Mouse (Mus musculus): ENCODE data around the gene Olah.
A peak's percentile ranks its signal among the peaks of the same experiment; 100 is the strongest.
"Not testable (repeated sequence)": the region's sequence is repeated elsewhere in the genome, so short reads cannot be mapped to it uniquely, and the experiment has no call there.

Gene Olah

DNA sequence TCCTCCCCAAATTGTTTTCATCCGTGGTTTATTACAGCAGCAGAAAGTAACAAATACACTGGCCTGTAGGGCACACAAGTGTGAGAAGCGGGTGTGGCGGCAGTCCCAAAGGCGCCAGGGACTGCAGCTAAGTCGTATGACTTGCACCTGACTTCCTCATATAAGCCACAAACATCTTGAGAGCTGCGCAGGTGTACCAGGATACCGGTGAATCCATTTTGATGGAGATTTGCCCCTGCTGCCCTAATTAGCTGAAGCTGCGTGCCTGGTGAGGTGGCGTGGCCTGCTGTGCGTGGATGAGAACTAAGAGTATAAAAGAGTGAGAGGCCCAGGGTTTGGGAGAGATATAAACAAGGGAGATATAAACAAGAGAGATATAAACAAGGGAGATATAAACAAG is at the start of gene Olah:
Olah (minus strand) TSS at position 101 of the 400 bp plus-strand sequence.
- not testable (repeated sequence) for DNase-seq

DNA sequence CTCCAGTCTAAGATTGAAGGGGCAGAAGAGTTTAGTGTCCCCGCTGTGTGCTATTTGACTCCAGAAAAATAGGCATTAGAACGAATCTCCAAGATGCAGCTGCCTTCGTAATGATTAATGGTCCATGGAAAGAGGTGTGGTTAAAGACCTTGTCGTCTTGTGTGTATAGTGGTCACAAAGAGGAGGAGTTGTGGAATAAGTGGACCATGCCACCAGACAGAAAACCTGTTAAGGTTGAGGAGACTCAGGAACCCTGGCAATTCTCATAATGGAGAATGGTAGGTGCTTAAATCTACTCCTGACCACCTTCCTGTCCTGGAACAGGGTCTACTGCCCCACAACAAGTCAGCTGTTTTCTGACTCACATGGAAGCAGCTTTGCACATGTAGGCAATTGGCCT is 49.0 kb upstream of the Olah start:
- DNase-seq = no peak

DNA sequence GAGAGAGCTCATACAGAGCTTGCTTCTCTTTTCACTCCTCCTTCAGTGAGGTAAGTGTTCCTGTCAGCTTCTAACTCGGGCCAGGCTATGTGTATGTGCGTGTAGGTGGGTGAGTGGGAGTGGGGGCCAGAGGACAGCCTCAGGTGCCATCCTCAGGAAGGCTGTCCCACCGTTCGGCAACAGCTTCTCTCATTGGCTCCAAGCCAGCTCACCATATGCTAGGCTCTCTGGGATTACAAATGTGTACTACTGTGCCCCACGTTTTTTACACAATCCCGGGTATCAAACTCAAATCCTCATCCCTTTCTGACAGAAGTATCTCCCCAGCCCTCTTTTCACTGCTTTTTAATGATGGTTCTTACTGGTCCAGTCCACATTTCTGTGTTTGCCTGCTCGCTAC is 47.2 kb upstream of the Olah start:
- no peak for DNase-seq

DNA sequence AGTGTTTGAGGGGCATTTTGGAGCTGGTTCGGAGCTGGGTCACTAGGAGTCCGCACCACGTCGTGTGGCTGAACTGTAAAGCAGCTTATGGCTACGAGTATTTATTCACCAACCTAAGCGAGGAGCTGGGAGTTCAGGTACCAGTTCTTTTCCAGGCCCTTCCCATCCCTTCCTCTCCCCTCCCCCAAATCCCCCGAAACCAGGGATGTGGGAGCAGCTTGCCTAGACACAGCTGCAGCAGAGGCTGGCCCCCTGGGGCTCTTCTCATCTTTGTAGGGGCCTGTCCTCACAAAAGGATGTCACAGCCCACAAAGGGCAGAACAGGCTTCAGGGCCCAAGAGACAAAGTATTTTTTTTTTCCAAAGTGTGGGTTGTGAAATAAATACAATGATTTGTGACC is 40.9 kb upstream of the Olah start:
- DNase-seq = no peak

DNA sequence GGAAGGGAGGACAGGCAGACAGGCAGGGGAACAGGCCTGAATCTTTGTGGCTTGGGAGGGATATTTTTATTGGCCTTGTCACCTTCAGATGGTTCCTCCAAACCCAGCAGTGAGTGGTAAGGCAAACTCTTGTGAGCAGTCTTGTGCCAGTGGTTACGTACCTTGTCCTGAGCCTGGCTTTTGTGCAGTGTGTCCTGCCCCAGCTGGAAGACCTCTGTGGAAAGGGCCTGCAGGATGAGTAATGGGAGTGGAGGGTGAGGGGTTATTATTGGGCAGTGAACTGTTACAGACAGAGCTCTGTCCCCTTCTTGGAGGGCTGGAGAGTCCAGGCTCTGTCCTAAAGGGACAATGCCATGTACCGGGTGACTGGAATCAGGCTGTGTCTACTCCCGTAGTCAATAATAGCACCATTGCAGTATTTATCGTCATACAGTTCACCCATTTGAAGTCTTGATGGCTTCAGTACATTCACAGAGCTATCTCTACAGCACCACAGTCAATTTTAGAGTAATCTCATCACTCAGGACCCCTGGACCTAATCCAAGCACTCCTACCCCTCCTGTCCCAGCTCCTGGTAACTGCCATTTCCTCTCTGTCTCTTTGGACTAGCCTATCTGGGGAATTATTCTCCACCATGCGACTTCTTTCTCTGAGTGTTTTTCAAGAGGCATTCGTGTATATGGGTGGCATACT is 38.5 kb upstream of the Olah start:
- no peak for DNase-seq

DNA sequence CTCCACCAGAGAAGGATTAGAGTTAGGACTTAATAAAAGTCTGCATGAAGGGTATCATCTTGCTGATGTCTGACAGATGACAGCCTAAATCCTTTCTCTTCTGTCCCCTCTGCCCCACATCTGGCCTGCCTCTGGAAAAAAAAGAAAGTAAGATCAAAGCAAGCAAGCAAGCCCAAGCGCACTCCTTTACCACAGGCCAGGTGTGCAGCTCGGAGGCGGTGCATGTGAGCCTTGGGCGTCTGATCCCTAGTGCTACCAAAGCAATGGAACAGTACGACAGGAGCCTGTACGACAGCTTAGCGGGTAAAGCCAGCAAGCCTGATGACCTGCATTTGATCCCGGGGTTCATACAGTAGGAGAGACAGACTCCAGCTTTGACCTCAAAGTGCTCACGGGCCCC is 33.9 kb upstream of the Olah start:
- DNase-seq = no peak

DNA sequence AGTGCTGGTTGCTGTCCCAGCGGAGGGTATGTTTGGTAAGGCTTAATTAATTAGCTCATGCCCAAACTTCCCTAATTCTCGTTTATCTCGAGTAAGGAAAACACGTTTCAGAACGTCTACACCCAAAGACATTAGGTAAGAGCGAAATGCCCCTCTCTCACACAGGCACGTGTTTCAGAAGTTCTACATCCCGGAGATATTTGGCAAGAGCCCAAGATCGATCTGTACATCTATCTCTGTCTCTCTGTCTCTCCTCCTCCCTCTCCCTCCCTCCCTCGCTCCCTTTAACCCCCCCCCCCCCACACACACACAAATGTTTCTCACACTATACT is 27.5 kb upstream of the Olah start:
- no peak for DNase-seq

DNA sequence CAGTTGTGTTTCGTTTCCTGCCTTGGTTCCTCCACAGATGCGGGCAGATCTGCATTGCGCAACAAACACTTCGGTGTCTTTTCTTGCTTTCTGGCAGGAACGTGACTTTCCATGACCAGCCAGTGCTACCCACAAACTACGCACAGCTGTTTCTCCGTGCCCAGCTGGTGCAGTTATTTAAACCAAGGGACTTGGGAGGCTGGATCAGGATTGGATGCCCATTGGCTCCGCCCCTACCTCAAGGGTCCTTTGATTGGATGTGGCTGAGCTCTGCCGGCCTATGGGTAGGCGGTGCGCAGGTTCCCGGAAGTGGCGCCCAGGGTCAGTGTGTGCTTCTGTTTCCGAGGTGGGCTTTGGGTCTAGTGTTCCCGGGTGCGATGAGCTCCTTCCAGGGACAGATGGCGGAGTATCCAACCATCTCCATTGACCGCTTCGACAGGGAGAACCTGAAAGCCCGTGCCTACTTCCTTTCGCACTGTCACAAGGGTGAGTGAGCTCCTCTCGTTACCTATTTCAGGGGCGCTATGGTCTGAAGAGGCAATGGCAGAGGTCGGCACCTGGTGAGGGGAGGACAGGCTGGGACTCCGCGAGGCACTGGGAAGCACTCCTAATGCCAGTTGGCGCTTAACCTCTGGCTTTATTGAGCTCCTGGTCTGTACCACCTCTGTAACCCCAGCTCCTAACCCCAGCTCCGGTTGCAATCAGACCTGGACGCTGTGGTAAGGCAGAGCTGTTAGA is 27.0 kb upstream of the Olah start, which contains the start of gene Dclre1c:
Dclre1c (plus strand) TSS at position 291 of the 738 bp plus-strand sequence.
- DNase-seq = peak; percentile 95

DNA sequence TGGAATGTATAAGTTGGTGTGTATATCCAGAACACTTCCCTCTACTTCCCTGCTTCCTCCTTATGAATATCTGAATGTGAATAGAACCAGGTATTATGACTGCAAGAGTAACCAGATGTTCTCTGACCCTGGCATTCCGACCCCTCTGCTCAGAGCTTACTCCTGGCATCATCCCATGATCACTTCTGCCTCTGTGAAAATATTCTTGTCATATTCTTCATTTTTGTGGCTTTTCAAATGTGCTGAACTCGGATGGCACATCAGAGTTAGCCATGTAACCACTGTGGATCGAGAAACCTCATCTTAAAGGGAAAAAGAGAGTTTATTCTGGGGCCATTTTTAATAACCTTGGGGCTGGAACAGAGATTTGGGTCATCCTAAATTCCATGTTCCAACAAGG is 25.5 kb upstream of the Olah start, which contains the start of gene Meig1:
Meig1 (minus strand) TSS at position 101 of the 400 bp plus-strand sequence.
- DNase-seq = no peak

DNA sequence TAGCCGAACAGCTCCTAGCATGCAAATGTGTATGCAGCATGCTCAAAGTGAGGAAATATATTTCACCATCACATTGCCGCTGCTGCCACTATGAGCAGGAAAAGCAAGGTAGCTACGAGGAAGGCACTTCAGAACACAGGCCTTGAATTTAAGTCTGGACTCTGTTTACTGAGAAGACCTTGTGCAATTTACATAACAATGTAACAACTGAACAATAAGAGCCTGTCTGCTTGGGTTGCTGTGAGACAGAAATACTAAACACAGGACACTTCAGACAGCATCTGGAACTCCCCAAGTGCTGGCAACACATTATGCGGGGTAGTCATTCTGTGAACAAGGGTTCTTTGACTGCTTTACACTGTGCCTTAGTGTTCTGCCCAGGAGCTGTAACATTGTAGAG is 23.1 kb upstream of the Olah start:
- peak; percentile 38 for DNase-seq

DNA sequence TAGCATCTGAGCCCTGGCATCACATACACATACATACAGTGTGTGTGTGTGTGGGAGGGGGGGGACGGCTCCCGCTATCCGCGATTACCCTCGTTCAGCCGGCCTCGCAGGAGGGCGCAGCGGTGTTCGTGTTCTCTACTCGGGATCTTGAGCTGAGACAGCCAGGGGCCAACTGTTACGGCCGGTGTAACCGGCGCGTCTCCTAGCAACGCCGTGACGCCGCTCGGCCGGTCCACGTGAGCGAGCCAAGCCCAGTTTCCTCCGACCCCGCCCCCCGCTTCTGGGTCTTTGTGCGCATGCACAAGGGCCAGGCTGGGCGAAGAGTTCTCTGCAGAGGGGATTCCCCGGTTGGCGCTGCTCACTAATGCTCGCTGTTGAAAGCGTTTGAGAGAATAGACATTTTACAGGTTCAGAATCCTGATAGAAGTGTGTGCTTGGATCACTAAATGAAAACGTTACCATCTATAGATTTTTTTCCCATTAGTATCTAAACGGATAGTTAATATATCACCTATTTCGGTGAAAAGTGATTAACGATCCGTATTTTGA is 21.9 kb upstream of the Olah start:
- peak; percentile 98 for DNase-seq

DNA sequence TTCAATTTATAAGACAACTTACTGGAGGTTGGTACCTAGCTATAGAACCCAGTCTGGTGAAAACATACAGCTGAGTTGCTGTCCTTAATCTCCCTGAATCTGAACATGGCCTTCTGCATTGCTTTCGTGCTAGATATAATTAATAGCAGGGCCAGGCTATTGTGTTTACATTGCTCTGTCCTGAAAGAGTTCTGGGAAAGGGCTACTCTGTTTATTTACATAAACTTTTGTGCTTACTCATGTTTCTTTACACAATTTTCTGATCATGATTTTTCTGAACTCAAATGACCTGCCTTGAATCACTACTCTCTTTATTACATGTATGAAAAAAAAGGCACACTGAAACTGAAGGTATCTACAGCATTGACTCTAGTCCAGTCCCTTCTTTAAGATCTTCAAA is 18.7 kb upstream of the Olah start:
- no peak for DNase-seq

DNA sequence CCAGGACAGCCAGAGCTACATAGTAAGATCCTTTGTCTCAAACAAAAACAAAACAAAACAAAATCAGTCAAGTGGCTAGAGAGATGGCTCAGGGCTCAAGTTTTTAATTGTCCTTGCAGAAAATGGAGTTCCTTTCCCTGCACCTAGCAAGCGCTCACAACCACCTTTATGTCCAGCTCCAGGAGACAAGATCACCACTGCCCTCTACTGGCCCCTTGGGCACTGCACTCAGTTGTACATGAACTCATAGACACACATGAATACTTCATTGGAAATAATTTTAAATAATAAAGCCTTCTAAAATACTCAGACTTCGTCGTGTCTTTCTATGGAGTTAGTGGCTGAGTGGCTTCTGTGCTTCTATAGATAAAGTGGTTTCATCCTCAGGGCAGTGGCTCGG is 17.2 kb upstream of the Olah start:
- peak; percentile 66 for DNase-seq

DNA sequence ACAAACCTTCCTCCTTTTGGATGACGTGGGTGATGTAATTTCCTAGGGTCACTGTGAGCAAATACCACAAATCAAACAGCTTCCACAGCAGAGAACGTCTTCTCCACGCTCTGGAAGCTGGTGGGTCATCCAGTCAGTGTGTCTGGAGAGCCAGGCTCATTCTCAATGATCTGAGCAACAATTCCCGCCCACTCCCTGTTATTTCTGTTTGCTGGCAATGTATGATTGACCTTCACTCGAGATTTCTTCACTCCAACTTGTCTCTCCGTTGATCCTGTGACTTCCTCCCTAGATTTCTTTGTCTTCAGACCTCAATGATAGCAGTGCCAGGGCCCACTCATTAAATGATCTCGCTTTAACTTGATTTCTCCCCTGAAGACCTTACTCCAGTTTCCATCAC is 10.7 kb upstream of the Olah start:
- DNase-seq = no peak

DNA sequence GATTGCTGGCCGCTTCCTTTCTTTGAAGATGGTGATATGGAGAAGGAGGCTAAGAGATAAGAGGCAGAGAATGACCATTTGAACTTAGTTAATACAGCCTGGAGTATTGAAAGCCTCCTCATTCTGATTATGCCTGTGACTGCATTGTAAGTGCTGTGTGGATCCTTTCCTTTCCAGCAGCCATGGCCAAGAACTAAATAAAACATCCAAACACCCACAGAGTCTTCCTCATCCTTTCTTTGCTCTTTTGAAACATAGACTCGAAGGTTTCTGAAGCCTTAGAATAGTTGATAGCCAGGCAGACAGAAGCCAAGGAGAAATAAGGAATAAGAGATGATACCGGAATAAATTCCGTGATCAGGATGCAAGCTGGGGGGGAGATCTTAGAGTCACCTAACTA is 9.0 kb upstream of the Olah start:
- DNase-seq = no peak

DNA sequence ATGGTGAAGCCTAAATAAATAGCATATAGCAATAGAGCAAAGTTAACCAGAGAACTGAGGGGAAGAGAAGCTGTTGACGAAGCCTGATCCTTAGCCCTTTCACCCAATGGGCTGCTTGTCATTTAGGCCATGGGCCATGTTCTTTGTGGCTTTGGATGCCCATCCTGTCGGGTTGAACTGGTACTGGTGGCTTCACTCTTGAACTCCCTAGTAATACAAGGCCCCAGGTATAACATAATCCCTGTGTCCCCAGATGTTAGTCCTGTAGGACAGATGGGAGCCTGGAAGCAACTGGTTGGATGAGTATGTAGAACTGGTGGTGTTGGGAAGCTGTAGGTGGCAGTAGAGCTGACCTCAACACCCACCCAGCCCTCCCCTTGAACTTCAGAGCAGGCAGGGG is 5.1 kb downstream of the Olah start:
- DNase-seq = no peak

DNA sequence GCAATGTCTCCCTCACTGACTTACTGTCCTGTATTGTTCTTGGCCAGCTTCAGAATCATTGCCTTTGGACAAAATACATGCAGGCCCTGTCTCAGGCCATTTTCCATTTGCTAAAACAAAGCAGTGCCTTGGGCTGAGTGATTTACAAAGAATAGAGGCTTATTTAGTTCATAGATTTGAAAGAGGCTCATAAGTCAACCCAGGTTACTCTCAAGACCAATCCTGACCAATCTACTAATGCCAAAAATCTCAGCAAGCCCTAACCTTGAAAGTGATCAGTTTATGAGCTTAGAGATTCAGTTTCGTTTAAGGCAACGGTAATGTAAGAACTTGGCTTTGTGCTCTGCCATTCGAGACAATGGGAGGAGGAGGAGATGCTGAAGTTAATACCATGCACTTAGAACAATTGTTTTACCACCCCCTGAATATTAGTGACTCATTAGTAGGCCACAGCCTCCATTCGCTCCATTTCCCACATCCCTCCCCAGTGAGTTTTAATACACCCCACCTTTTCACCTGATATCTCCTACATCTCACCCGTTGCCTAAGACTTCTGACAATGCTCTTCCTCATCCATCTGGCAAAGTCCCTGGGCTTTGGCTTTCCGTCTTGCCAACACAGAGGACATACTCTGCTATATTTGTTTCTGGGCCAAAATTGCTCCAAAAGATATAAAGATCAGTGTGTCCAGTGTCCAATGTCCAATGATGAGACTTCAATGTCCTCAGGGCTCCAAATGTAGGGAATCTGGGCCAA is 9.7 kb downstream of the Olah start:
- DNase-seq = no peak

DNA sequence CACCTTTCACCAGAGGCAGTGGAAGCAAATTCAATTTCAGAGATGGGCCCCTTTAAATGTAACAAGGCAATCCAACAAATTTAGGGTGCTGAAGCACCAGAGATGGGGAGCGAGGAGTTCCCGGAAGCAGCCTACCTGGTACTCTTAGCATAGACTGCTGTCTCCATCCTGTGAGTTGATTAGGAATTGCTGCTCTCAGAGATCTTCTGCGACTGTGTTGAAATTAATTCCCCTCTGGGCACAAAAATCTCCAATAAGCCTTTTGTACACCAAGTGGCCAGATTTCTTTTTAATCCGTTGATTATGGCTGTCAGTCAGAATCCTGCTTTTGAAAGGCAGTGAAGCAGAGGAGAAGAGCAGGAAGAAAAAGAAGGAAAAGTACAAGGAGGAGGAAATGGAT is 31.9 kb downstream of the Olah start:
- no peak for DNase-seq

DNA sequence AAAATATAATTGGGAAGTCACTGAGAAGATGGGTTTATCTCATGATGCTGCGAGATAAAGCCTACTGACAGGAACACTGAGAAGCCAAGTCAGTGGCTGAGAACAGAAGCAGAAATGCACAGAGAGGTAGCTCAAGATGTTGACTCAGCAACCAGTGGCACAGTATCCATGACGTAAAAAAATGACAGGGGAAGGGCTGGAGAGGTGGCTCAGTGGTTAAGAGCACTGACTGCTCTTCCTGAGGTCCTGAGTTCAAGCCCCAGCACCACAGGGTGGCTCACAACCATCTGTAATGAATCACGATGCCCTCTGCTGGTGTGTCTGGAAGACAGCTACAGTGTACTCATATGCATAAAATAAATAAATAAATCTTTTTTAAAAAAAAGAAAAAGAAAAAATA is 35.9 kb downstream of the Olah start:
- no peak for DNase-seq

DNA sequence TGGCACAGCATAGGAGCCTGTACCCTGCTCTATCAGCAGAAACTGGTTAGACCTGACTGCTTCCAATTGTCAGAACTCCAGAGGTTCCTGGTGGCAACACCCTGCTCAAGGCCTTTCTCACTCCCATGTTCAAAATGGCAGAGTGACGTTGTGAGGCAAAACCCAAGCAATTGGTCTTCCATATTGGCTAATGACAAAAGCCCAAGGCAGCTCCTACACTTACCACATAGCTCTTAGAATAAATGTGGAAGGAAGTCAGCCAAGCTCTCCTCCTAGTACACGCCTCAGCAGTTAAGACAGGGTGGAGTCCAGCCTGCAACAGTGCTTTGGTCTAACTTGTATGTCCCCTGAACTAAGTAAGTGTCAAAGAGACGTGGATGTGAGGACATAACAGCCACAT is 39.1 kb downstream of the Olah start:
- no peak for DNase-seq

DNA sequence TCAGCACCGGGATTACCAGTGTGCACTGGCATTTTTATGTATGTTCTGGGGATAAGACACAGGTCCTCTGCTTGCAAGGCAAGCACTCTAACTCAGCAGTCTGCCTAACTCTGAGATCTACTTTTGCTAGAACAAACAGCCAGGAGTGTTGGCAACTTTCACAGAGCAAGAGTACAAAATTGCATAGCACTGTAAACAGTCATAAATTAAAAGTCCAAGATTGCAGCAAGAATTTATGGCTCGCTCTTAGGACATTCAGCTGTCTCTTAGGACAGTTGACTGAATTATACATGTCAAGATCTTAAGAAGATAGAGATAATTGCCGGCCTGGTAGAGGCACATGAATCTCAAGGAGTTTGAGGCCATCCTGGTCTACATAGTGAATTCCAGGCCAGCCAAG is 40.7 kb downstream of the Olah start:
- DNase-seq = no peak

DNA sequence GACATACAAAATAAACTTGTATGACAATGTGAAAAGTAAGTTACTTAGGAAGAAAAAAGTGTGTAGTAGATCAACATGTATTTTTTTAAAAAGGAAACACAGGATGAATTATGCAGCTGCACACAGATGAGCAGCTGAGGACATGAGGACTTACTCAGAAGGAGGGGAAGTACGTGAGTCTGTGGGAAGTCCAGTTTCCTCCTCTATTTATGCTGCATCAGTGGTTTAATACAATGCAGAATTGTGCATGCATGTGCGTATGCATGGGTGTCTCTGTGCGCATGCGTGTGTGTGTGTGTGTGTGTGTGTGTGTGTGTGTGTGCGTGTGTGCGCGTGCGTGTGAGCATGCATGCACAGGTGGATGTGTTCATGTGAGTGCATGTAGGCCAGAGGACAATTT is 41.2 kb downstream of the Olah start:
- DNase-seq = no peak

DNA sequence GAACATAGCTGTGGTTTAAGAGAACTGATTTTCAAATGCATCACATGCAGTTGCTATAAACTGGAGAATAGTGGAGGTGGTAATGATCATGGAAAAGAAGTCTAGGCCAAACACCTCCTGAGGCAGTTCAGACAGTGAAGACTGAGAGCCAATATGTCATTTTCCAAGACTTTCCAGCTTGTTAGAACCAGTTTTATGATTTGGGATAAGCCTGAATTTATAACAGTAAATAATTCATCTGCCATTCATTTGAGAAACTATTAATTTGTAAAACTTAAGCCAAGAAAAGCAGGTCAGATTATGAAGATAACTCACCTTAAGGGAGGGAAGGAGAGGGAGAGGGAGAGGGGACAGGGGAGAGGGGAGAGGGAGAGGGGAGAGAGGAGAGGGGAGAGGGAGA is 43.9 kb downstream of the Olah start:
- DNase-seq = no peak

DNA sequence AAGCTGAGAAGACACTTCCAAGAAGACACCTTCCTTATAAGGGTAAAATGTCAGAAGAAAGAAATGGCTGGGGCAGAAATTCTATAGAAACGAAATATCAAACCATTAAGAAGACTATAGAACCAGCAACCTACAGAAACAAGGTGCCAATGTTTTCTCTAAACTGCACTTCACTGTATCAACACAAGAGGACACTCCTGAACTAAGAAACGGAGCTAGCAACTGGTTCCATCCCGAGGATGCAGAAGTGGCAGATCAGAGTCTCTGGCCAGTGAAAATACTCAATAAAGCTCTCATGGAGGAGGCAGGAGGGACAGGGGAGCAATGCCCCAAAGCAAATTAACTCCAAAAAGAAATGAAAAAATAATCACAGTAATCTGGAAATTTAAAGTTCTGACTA is 48.1 kb downstream of the Olah start:
- DNase-seq = peak; percentile 56

All from embryo, embryonic 11 days (tissue).